Mouse (Mus musculus) ES-CJ7 (cell line): ENCODE data around the gene Gm42957.
"Not testable (repeated sequence)": the region's sequence is repeated elsewhere in the genome, so short reads cannot be mapped to it uniquely, and the experiment has no call there.

Experiments
- DNase-seq: peaks from one replicate; pipeline ENCODE4 v3.0.0; 2011; ENCODE audit warnings: low read depth, low spot score

The Gm42957 gene

GRCm38 (mm10) chr3:96623201-96623600 is 12.1 kb upstream of the Gm42957 start:
- peak; percentile 57 for DNase-seq

- DNase-seq = peak; percentile 99
Measured at GRCm38 (mm10) chr3:96629729-96630600, 5.3 kb upstream of the Gm42957 start, which contains the start of gene Rbm8a. Gene Rbm8a (plus strand): TSS chr3:96629933.

GRCm38 (mm10) chr3:96632058-96632457 is 3.2 kb upstream of the Gm42957 start:
- no peak for DNase-seq

- no peak for DNase-seq
Measured at GRCm38 (mm10) chr3:96634015-96634414, 1.3 kb upstream of the Gm42957 start.

GRCm38 (mm10) chr3:96635906-96636305 is 632 bp downstream of the Gm42957 start:
- DNase-seq = no peak

GRCm38 (mm10) chr3:96636448-96636847 is 1.2 kb downstream of the Gm42957 start:
- no peak for DNase-seq

GRCm38 (mm10) chr3:96639219-96639618 is 3.9 kb downstream of the Gm42957 start:
- DNase-seq = peak; percentile 81

GRCm38 (mm10) chr3:96645018-96645649 is 9.9 kb downstream of the Gm42957 start, which contains the start of gene Itga10:
Gene Itga10 (plus strand): TSS chr3:96645584.
- peak; percentile 43 for DNase-seq

- no peak for DNase-seq
Measured at GRCm38 (mm10) chr3:96647365-96647764, 12.1 kb downstream of the Gm42957 start.

GRCm38 (mm10) chr3:96660901-96661300 is 25.6 kb downstream of the Gm42957 start:
- no peak for DNase-seq

GRCm38 (mm10) chr3:96662731-96663316 is 27.6 kb downstream of the Gm42957 start:
- no peak for DNase-seq

GRCm38 (mm10) chr3:96663432-96664239 is 28.4 kb downstream of the Gm42957 start:
- DNase-seq = peak; percentile 97

- not testable (repeated sequence) for DNase-seq
Measured at GRCm38 (mm10) chr3:96665732-96666363, 30.6 kb downstream of the Gm42957 start.

- DNase-seq = no peak
Measured at GRCm38 (mm10) chr3:96666916-96667315, 31.6 kb downstream of the Gm42957 start.

GRCm38 (mm10) chr3:96667316-96667715 is 32.0 kb downstream of the Gm42957 start:
- DNase-seq = peak; percentile 85

GRCm38 (mm10) chr3:96668424-96669067 is 33.3 kb downstream of the Gm42957 start:
- DNase-seq = no peak

GRCm38 (mm10) chr3:96669727-96670468 is 34.6 kb downstream of the Gm42957 start, which contains the start of gene Ankrd35:
Gene Ankrd35 (plus strand): TSS chr3:96670131.
- DNase-seq = peak; percentile 96

- no peak for DNase-seq
Measured at GRCm38 (mm10) chr3:96671519-96671918, 36.2 kb downstream of the Gm42957 start.

GRCm38 (mm10) chr3:96673514-96673913 is 38.2 kb downstream of the Gm42957 start:
- no peak for DNase-seq

GRCm38 (mm10) chr3:96674442-96674841 is 39.2 kb downstream of the Gm42957 start:
- DNase-seq = peak; percentile 59
